ENCODE assay signal across 15 mouse cellular contexts in the genomic region with DNA sequence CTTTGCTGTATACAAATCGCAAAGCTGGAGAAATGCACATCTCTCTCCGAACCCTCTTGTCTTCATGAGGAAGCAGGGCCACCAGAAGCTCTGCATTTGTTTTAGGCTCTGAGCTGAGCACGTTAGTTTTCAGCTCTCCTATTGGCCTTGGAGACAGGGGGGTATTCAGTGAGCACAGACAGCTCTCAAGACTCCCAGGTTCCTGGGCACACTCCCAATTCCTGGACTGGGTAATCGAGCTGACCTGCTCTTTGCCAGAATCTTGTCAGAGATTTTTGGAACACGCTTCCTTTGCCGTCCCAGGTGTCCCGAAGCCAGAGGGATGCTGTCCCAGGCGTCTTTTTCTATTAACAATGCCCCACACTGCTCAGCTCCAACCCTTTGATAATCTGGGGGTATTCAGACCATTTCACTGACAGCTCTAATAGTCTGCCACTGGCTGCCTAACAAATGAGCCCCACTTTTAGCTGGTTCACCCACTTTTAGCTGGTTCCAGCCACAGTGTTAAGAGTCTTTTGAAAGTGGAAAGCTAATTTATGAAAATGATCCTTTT.
DNase-seq lines count a peak whose midpoint lies in the region; ATAC-seq lines count a peak whose summit lies in the region.
"Had no signal": no experiment of that assay in that cellular context is flagged by ENCODE, and none has a peak within 500 bp of the region (broad histone marks: within the 10 kb centered on the region; RNA-seq: fewer than 3 reads in every experiment).

No protein-coding gene starts in this region.

- peak overlapping the region; percentile 60 for H3K27ac ChIP-seq in forebrain, embryonic 13.5 days
- H3K27ac ChIP-seq in forebrain, embryonic 11.5 days (ENCODE audit: low read depth, low read length): no peak overlapping the region
- H3K27ac ChIP-seq in midbrain, embryonic 11.5 days (ENCODE audit: low read depth, low read length): no peak overlapping the region
- no peak overlapping the region for H3K27ac ChIP-seq in midbrain, embryonic 10.5 days (replicated peaks)
- H3K27ac ChIP-seq in neural tube, embryonic 15.5 days (replicated peaks): no peak overlapping the region
- H3K27ac ChIP-seq: limb, embryonic 12.5 days; neural tube, embryonic 12.5 days had no signal

- 0 out of 2 replicates have a peak overlapping the region, but pooled peaks have one; percentile 10 for H3K4me2 ChIP-seq in forebrain, embryonic 13.5 days
- no peak overlapping the region for H3K4me2 ChIP-seq in forebrain, embryonic 11.5 days (ENCODE audit: low read depth, low read length, severe bottlenecking)
- no peak overlapping the region for H3K4me2 ChIP-seq in midbrain, embryonic 11.5 days
- no peak overlapping the region for H3K4me2 ChIP-seq in neural tube, embryonic 15.5 days
- H3K4me2 ChIP-seq: limb, embryonic 12.5 days; neural tube, embryonic 12.5 days had no signal

- DNase-seq in forebrain, embryonic 11.5 days (ENCODE audit: low spot score): no peak
- DNase-seq in midbrain, embryonic 11.5 days (ENCODE audit: low spot score, missing footprints): peak; percentile 45
- DNase-seq in midbrain, embryonic 10.5 days (ENCODE audit: low spot score): no peak
- peak; percentile 72 to 78 for DNase-seq in cerebellum, postnatal 36 days
- no peak for DNase-seq in kidney, postnatal 14 days
- no peak for DNase-seq in kidney, adult 18-20 months
- DNase-seq: heart, postnatal 36 days; liver, postnatal 0 days; right cerebral cortex, postnatal 25 days had no signal

- peaks cover 47% of the 10 kb centered on the region for H3K4me1 ChIP-seq in forebrain, embryonic 13.5 days
- 0 out of 2 replicates have a peak, but pooled peaks cover 2% of the 10 kb centered on the region for H3K4me1 ChIP-seq in forebrain, embryonic 11.5 days (replicated peaks; ENCODE audit: control insufficient read depth, insufficient read depth, low read length)
- no peaks in the 10 kb centered on the region for H3K4me1 ChIP-seq in midbrain, embryonic 11.5 days (ENCODE audit: control insufficient read depth, insufficient read depth, low read length)
- H3K4me1 ChIP-seq in midbrain, embryonic 10.5 days: peaks cover 8% of the 10 kb centered on the region
- peaks cover 27% of the 10 kb centered on the region for H3K4me1 ChIP-seq in neural tube, embryonic 15.5 days
- H3K4me1 ChIP-seq: limb, embryonic 12.5 days; megakaryocyte, embryonic 14.5 days; neural tube, embryonic 12.5 days had no signal

- 0 out of 2 replicates have a peak, but pooled peaks cover 2% of the 10 kb centered on the region for H3K27me3 ChIP-seq in forebrain, embryonic 13.5 days
- no peaks in the 10 kb centered on the region for H3K27me3 ChIP-seq in forebrain, embryonic 11.5 days (ENCODE audit: control insufficient read depth, insufficient read depth, low read length)
- no peaks in the 10 kb centered on the region for H3K27me3 ChIP-seq in midbrain, embryonic 11.5 days (ENCODE audit: control insufficient read depth, insufficient read depth, low read length)
- peaks cover 43% of the 10 kb centered on the region for H3K27me3 ChIP-seq in midbrain, embryonic 10.5 days (ENCODE audit: low read depth, poor library complexity, severe bottlenecking)
- no peaks in the 10 kb centered on the region for H3K27me3 ChIP-seq in neural tube, embryonic 15.5 days (replicated peaks)
- H3K27me3 ChIP-seq: limb, embryonic 12.5 days; megakaryocyte, embryonic 14.5 days; neural tube, embryonic 12.5 days had no signal

- ATAC-seq in forebrain, embryonic 13.5 days: peak; percentile 81
- no peak for ATAC-seq in forebrain, embryonic 11.5 days (replicated peaks; ENCODE audit: low FRiP score)
- ATAC-seq in midbrain, embryonic 11.5 days (ENCODE audit: low FRiP score): no peak
- peak; percentile 48; the same call in 1 of the 2 replicates for ATAC-seq in neural tube, embryonic 15.5 days (ENCODE audit: low FRiP score)
- ATAC-seq: liver, postnatal 0 days had no signal

- no peak overlapping the region for H3K9ac ChIP-seq in forebrain, embryonic 13.5 days
- no peak overlapping the region for H3K9ac ChIP-seq in forebrain, embryonic 11.5 days (ENCODE audit: low read length)
- H3K9ac ChIP-seq in midbrain, embryonic 11.5 days (ENCODE audit: low read length): no peak overlapping the region
- no peak overlapping the region for H3K9ac ChIP-seq in neural tube, embryonic 15.5 days (replicated peaks)
- H3K9ac ChIP-seq: limb, embryonic 12.5 days; liver, postnatal 0 days; neural tube, embryonic 12.5 days had no signal

- H3K9me3 ChIP-seq in forebrain, embryonic 13.5 days (replicated peaks): no peaks in the 10 kb centered on the region
- no peaks in the 10 kb centered on the region for H3K9me3 ChIP-seq in forebrain, embryonic 11.5 days (ENCODE audit: control insufficient read depth, low read length)
- no peaks in the 10 kb centered on the region for H3K9me3 ChIP-seq in midbrain, embryonic 11.5 days (ENCODE audit: control insufficient read depth, low read length)
- no peaks in the 10 kb centered on the region for H3K9me3 ChIP-seq in midbrain, embryonic 10.5 days (replicated peaks)
- no peaks in the 10 kb centered on the region for H3K9me3 ChIP-seq in neural tube, embryonic 15.5 days (replicated peaks)
- H3K9me3 ChIP-seq: limb, embryonic 12.5 days; neural tube, embryonic 12.5 days had no signal

- no peak overlapping the region for H3K4me3 ChIP-seq in forebrain, embryonic 13.5 days
- no peak overlapping the region for H3K4me3 ChIP-seq in forebrain, embryonic 11.5 days (ENCODE audit: low read depth, low read length)
- H3K4me3 ChIP-seq in midbrain, embryonic 11.5 days (ENCODE audit: low read depth, low read length): no peak overlapping the region
- H3K4me3 ChIP-seq in midbrain, embryonic 10.5 days: no peak overlapping the region
- H3K4me3 ChIP-seq in neural tube, embryonic 15.5 days (replicated peaks): no peak overlapping the region
- H3K4me3 ChIP-seq: limb, embryonic 12.5 days; megakaryocyte, embryonic 14.5 days; neural tube, embryonic 12.5 days had no signal

- WGBS in forebrain, embryonic 13.5 days: 23% methylated on average over 8 of the region's 8 CpGs
- 52% methylated on average over 8 of the region's 8 CpGs for WGBS in forebrain, embryonic 11.5 days
- WGBS in midbrain, embryonic 11.5 days: 60% methylated on average over 8 of the region's 8 CpGs
- WGBS in midbrain, embryonic 10.5 days: 74% methylated on average over 8 of the region's 8 CpGs
- WGBS in neural tube, embryonic 15.5 days: 56% methylated on average over 8 of the region's 8 CpGs

- no peaks in the 10 kb centered on the region for H3K36me3 ChIP-seq in forebrain, embryonic 13.5 days (ENCODE audit: poor library complexity, severe bottlenecking)
- no peaks in the 10 kb centered on the region for H3K36me3 ChIP-seq in forebrain, embryonic 11.5 days (ENCODE audit: control insufficient read depth, insufficient read depth, low read length)
- no peaks in the 10 kb centered on the region for H3K36me3 ChIP-seq in midbrain, embryonic 11.5 days (ENCODE audit: control insufficient read depth, insufficient read depth, low read length)
- H3K36me3 ChIP-seq in midbrain, embryonic 10.5 days: no peaks in the 10 kb centered on the region; the same call in 1 of the 2 replicates
- no peaks in the 10 kb centered on the region for H3K36me3 ChIP-seq in neural tube, embryonic 15.5 days
- H3K36me3 ChIP-seq: G1E; limb, embryonic 12.5 days; neural tube, embryonic 12.5 days had no signal

Comparison
In these comparisons a context has a peak if more than half of its experiments do, and no peak if none do; other contexts are left out.
1. ATAC-seq: peak in forebrain, embryonic 13.5 days (single experiment) and neural tube, embryonic 15.5 days (single experiment); none in forebrain, embryonic 11.5 days (single experiment) and midbrain, embryonic 11.5 days (single experiment).
2. DNase-seq: peak in midbrain, embryonic 11.5 days (single experiment) and cerebellum, postnatal 36 days (2 of 2); none in forebrain, embryonic 11.5 days (single experiment), midbrain, embryonic 10.5 days (single experiment), kidney, postnatal 14 days (single experiment) and kidney, adult 18-20 months (single experiment).